Mouse (Mus musculus) heart, adult 2 months (tissue): ENCODE data around the gene Derl3.

Experiments
- EP300 ChIP-seq: fragments of 200-500 bp; IDR thresholded peaks from 2 replicates; pipeline ENCODE4 v1.6.1; 2011; ENCODE audit warnings: low read depth, low read length, control low read depth; ENCODE audit not compliant: insufficient read depth
- POLR2A ChIP-seq: fragments of 200-500 bp; IDR thresholded peaks from 2 replicates; pipeline ENCODE4 v1.6.1; 2011; ENCODE audit warnings: mild to moderate bottlenecking, low read depth, low read length, control low read depth; ENCODE audit not compliant: insufficient read depth

DNA sequence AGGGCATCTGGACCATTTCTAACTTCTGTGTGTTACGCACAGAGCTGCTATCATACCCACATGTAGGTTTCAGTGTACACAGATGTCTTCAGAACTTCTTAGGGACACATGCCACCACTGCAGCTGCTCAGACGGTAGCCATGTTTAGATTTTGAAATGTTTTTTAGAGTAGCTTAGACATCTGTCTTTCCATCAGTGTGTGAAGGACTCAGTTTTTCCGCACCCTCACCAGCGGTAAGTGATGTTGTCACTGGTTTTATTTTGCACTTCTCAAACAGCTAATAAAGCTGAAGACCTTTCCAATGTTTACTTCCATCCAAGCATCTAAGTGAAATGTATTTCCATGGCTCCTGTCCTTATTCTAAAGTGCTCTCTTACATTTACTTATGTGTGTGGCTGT lies 13.7 kb downstream of the Derl3 start:
- TF ChIP-seq POLR2A (no peak), EP300 (no peak)
